Mouse (Mus musculus): Measurements from ENCODE around the gene C1qtnf1. TPM values are rescaled to one million over a fixed set of nuclear protein-coding genes. Genes with fewer than 3 reads are reported as not detected.
A peak's percentile ranks its signal among the peaks of the same experiment; 100 is the strongest.
"Not testable (repeated sequence)": the region's sequence is repeated elsewhere in the genome, so short reads cannot be mapped to it uniquely, and the experiment has no call there.

Gene C1qtnf1
- 3.2 and 3.3 TPM in 2 replicates for polyA plus RNA-seq (2015; fragmentation: Nextera tagmentation; extraction: Ambion mirVana)

GRCm38 (mm10) chr11:118427986-118428385 is at the start of gene C1qtnf1:
Gene C1qtnf1, plus strand, starts transcription at chr11:118428203.
- H3K9ac ChIP-seq (replicated peaks; ENCODE audit: low read depth, low read length): no peak within 1 kb of the TSS; the same call in 1 of the 2 replicates
- H3K4me3 ChIP-seq (replicated peaks; ENCODE audit: low read length): peak within 1 kb of the TSS; percentile 18
- no peak for ATAC-seq
- H3K27me3 ChIP-seq (replicated peaks; ENCODE audit: control insufficient read depth, insufficient read depth, low read length): no peaks in the 10 kb centered on the region
- H3K4me1 ChIP-seq (replicated peaks; ENCODE audit: control insufficient read depth, insufficient read depth, low read length): peaks cover 40% of the 10 kb centered on the region
- H3K4me2 ChIP-seq (ENCODE audit: low read length): peak within 1 kb of the TSS; percentile 25
- H3K36me3 ChIP-seq (ENCODE audit: control insufficient read depth, insufficient read depth): no peaks in the 10 kb centered on the region
- 1% methylated on average over 8 of the region's 8 CpGs for WGBS
- no peaks in the 10 kb centered on the region for H3K9me3 ChIP-seq (ENCODE audit: control insufficient read depth, low read length)
- H3K27ac ChIP-seq (ENCODE audit: low read length): no peak within 1 kb of the TSS

GRCm38 (mm10) chr11:118378656-118379055 is 49.3 kb upstream of the C1qtnf1 start:
- H3K9ac ChIP-seq (replicated peaks; ENCODE audit: low read depth, low read length): no peak overlapping the region
- ATAC-seq: no peak
- H3K4me3 ChIP-seq (replicated peaks; ENCODE audit: low read length): no peak overlapping the region
- H3K4me1 ChIP-seq (replicated peaks; ENCODE audit: control insufficient read depth, insufficient read depth, low read length): 0 out of 2 replicates have a peak, but pooled peaks cover 3% of the 10 kb centered on the region
- H3K27ac ChIP-seq (ENCODE audit: low read length): no peak overlapping the region; the same call in 1 of the 2 replicates
- no peak overlapping the region for H3K4me2 ChIP-seq (ENCODE audit: low read length)
- no peaks in the 10 kb centered on the region for H3K36me3 ChIP-seq (ENCODE audit: control insufficient read depth, insufficient read depth)
- H3K9me3 ChIP-seq (ENCODE audit: control insufficient read depth, low read length): no peaks in the 10 kb centered on the region
- no peaks in the 10 kb centered on the region for H3K27me3 ChIP-seq (replicated peaks; ENCODE audit: control insufficient read depth, insufficient read depth, low read length)
- WGBS: 82% methylated on average over 6 of the region's 6 CpGs

- no peak overlapping the region for H3K4me2 ChIP-seq (ENCODE audit: low read length)
- H3K4me1 ChIP-seq (replicated peaks; ENCODE audit: control insufficient read depth, insufficient read depth, low read length): 0 out of 2 replicates have a peak, but pooled peaks cover 3% of the 10 kb centered on the region
- H3K9ac ChIP-seq (replicated peaks; ENCODE audit: low read depth, low read length): no peak overlapping the region
- no peak overlapping the region for H3K27ac ChIP-seq (ENCODE audit: low read length)
- H3K27me3 ChIP-seq (replicated peaks; ENCODE audit: control insufficient read depth, insufficient read depth, low read length): no peaks in the 10 kb centered on the region
- H3K4me3 ChIP-seq (replicated peaks; ENCODE audit: low read length): no peak overlapping the region
- H3K9me3 ChIP-seq (ENCODE audit: control insufficient read depth, low read length): no peaks in the 10 kb centered on the region
- H3K36me3 ChIP-seq (ENCODE audit: control insufficient read depth, insufficient read depth): no peaks in the 10 kb centered on the region
- ATAC-seq: peak; percentile 38; the same call in 1 of the 2 replicates
- WGBS: 45% methylated on average over 11 of the region's 11 CpGs
Observed at GRCm38 (mm10) chr11:118379251-118380009, 48.6 kb upstream of the C1qtnf1 start.

GRCm38 (mm10) chr11:118387816-118388215 is 40.2 kb upstream of the C1qtnf1 start:
- not testable (repeated sequence) for H3K36me3 ChIP-seq (ENCODE audit: control insufficient read depth, insufficient read depth); H3K27me3 ChIP-seq (replicated peaks; ENCODE audit: control insufficient read depth, insufficient read depth, low read length); H3K9ac ChIP-seq (replicated peaks; ENCODE audit: low read depth, low read length); ATAC-seq; H3K4me2 ChIP-seq (ENCODE audit: low read length); H3K27ac ChIP-seq (ENCODE audit: low read length); H3K4me1 ChIP-seq (replicated peaks; ENCODE audit: control insufficient read depth, insufficient read depth, low read length); H3K4me3 ChIP-seq (replicated peaks; ENCODE audit: low read length); H3K9me3 ChIP-seq (ENCODE audit: control insufficient read depth, low read length)
- WGBS: 86% methylated on average over 13 of the region's 13 CpGs

GRCm38 (mm10) chr11:118393991-118394390 is 34.0 kb upstream of the C1qtnf1 start:
- H3K4me1 ChIP-seq (replicated peaks; ENCODE audit: control insufficient read depth, insufficient read depth, low read length): no peaks in the 10 kb centered on the region
- ATAC-seq: no peak
- no peak overlapping the region for H3K27ac ChIP-seq (ENCODE audit: low read length)
- no peaks in the 10 kb centered on the region for H3K27me3 ChIP-seq (replicated peaks; ENCODE audit: control insufficient read depth, insufficient read depth, low read length)
- no peak overlapping the region for H3K9ac ChIP-seq (replicated peaks; ENCODE audit: low read depth, low read length)
- H3K4me2 ChIP-seq (ENCODE audit: low read length): no peak overlapping the region
- H3K4me3 ChIP-seq (replicated peaks; ENCODE audit: low read length): no peak overlapping the region
- WGBS: 70% methylated on average over 5 of the region's 5 CpGs
- H3K9me3 ChIP-seq (ENCODE audit: control insufficient read depth, low read length): no peaks in the 10 kb centered on the region
- H3K36me3 ChIP-seq (ENCODE audit: control insufficient read depth, insufficient read depth): no peaks in the 10 kb centered on the region

GRCm38 (mm10) chr11:118394538-118394937 is 33.5 kb upstream of the C1qtnf1 start:
- H3K27ac ChIP-seq (ENCODE audit: low read length): no peak overlapping the region
- H3K4me1 ChIP-seq (replicated peaks; ENCODE audit: control insufficient read depth, insufficient read depth, low read length): no peaks in the 10 kb centered on the region
- no peak overlapping the region for H3K9ac ChIP-seq (replicated peaks; ENCODE audit: low read depth, low read length)
- H3K9me3 ChIP-seq (ENCODE audit: control insufficient read depth, low read length): no peaks in the 10 kb centered on the region
- no peaks in the 10 kb centered on the region for H3K36me3 ChIP-seq (ENCODE audit: control insufficient read depth, insufficient read depth)
- WGBS: 55% methylated on average over 6 of the region's 6 CpGs
- no peak overlapping the region for H3K4me2 ChIP-seq (ENCODE audit: low read length)
- H3K27me3 ChIP-seq (replicated peaks; ENCODE audit: control insufficient read depth, insufficient read depth, low read length): no peaks in the 10 kb centered on the region
- ATAC-seq: no peak
- no peak overlapping the region for H3K4me3 ChIP-seq (replicated peaks; ENCODE audit: low read length)

GRCm38 (mm10) chr11:118397806-118398530 is 30.0 kb upstream of the C1qtnf1 start:
- no peaks in the 10 kb centered on the region for H3K9me3 ChIP-seq (ENCODE audit: control insufficient read depth, low read length)
- H3K27ac ChIP-seq (ENCODE audit: low read length): no peak overlapping the region
- H3K4me3 ChIP-seq (replicated peaks; ENCODE audit: low read length): no peak overlapping the region
- no peaks in the 10 kb centered on the region for H3K36me3 ChIP-seq (ENCODE audit: control insufficient read depth, insufficient read depth)
- H3K4me1 ChIP-seq (replicated peaks; ENCODE audit: control insufficient read depth, insufficient read depth, low read length): no peaks in the 10 kb centered on the region
- H3K9ac ChIP-seq (replicated peaks; ENCODE audit: low read depth, low read length): no peak overlapping the region
- no peak overlapping the region for H3K4me2 ChIP-seq (ENCODE audit: low read length)
- WGBS: 92% methylated on average over 26 of the region's 26 CpGs
- H3K27me3 ChIP-seq (replicated peaks; ENCODE audit: control insufficient read depth, insufficient read depth, low read length): no peaks in the 10 kb centered on the region
- ATAC-seq: no peak

GRCm38 (mm10) chr11:118399891-118400565 is 28.0 kb upstream of the C1qtnf1 start:
- no peak for ATAC-seq

GRCm38 (mm10) chr11:118400566-118400936 is 27.5 kb upstream of the C1qtnf1 start:
- no peaks in the 10 kb centered on the region for H3K36me3 ChIP-seq (ENCODE audit: control insufficient read depth, insufficient read depth)

More at GRCm38 (mm10) chr11:118399891-118400565, 28.0 kb upstream of the C1qtnf1 start:
- H3K4me3 ChIP-seq (replicated peaks; ENCODE audit: low read length): no peak overlapping the region
- no peak overlapping the region for H3K9ac ChIP-seq (replicated peaks; ENCODE audit: low read depth, low read length)
- H3K9me3 ChIP-seq (ENCODE audit: control insufficient read depth, low read length): no peaks in the 10 kb centered on the region
- no peak overlapping the region for H3K27ac ChIP-seq (ENCODE audit: low read length)
- no peaks in the 10 kb centered on the region for H3K36me3 ChIP-seq (ENCODE audit: control insufficient read depth, insufficient read depth)
- no peak overlapping the region for H3K4me2 ChIP-seq (ENCODE audit: low read length)
- H3K27me3 ChIP-seq (replicated peaks; ENCODE audit: control insufficient read depth, insufficient read depth, low read length): no peaks in the 10 kb centered on the region
- H3K4me1 ChIP-seq (replicated peaks; ENCODE audit: control insufficient read depth, insufficient read depth, low read length): no peaks in the 10 kb centered on the region
- WGBS: 81% methylated on average over 5 of the region's 5 CpGs

More at GRCm38 (mm10) chr11:118400566-118400936, 27.5 kb upstream of the C1qtnf1 start:
- no peak overlapping the region for H3K27ac ChIP-seq (ENCODE audit: low read length)
- WGBS: 58% methylated on average over 6 of the region's 6 CpGs
- no peak for ATAC-seq
- no peak overlapping the region for H3K4me3 ChIP-seq (replicated peaks; ENCODE audit: low read length)
- no peaks in the 10 kb centered on the region for H3K9me3 ChIP-seq (ENCODE audit: control insufficient read depth, low read length)
- no peaks in the 10 kb centered on the region for H3K4me1 ChIP-seq (replicated peaks; ENCODE audit: control insufficient read depth, insufficient read depth, low read length)
- H3K9ac ChIP-seq (replicated peaks; ENCODE audit: low read depth, low read length): no peak overlapping the region
- H3K4me2 ChIP-seq (ENCODE audit: low read length): no peak overlapping the region
- H3K27me3 ChIP-seq (replicated peaks; ENCODE audit: control insufficient read depth, insufficient read depth, low read length): no peaks in the 10 kb centered on the region

Measured in forebrain, embryonic 16.5 days (tissue).